Mouse (Mus musculus) CH12.LX (cell line): ENCODE measurements at regions not wholly inside any gene's neighbourhood (a gene's known extent, or its start where the extent isn't known, plus 50 kb on each side); places are given as distances from the start of the nearest gene placed in this dataset.

Experiments
- DNase-seq: peaks from one replicate; pipeline ENCODE4 v3.0.0-alpha.2; 2013; ENCODE audit errors: extremely low read depth
- H3K27ac ChIP-seq: 2 replicates; pipeline ENCODE4 v1.5.1; 2012; ENCODE audit warnings: low read depth, mild to moderate bottlenecking, control low read depth, moderate library complexity; ENCODE audit not compliant: insufficient read depth
- H3K27me3 ChIP-seq: replicated peaks from 2 replicates; pipeline ENCODE3; 2012; ENCODE audit warnings: inconsistent platforms
- H3K36me3 ChIP-seq, 2 experiments: replicated peaks in 1 of 2; 2 replicates each; pipeline versions ENCODE3 to v1.6.1; 2012; ENCODE audit warnings: inconsistent platforms in 1 of 2, low read length in 1 of 2, mild to moderate bottlenecking in 1 of 2, mixed read lengths in 1 of 2, moderate library complexity in 1 of 2; ENCODE audit not compliant: control insufficient read depth in 1 of 2, insufficient read depth in 1 of 2
- H3K4me1 ChIP-seq, 2 experiments: 2 replicates each; pipeline ENCODE4 v1.6.1; 2012; ENCODE audit warnings: inconsistent platforms in 1 of 2, moderate library complexity in 1 of 2; ENCODE audit not compliant: insufficient read depth in 2 of 2, control insufficient read depth in 1 of 2
- H3K4me2 ChIP-seq: 2 replicates; pipeline ENCODE4 v1.6.1; 2012; ENCODE audit warnings: low read depth, mild to moderate bottlenecking, control low read depth; ENCODE audit not compliant: poor library complexity, insufficient read depth, severe bottlenecking
- H3K4me3 ChIP-seq, 3 experiments: fragments of 150-350 bp in 1 of 3; sonication (generic) in 1 of 3; replicated peaks in 1 of 3; 2 replicates each; pipeline versions ENCODE3 to v1.5.1; 2011 to 2012; ENCODE audit warnings: low read depth in 2 of 3, low read length in 2 of 3, mild to moderate bottlenecking in 2 of 3, moderate library complexity in 2 of 3, control low read depth in 1 of 3, improper control_type of control experiment in 1 of 3, inconsistent platforms in 1 of 3, mixed read lengths in 1 of 3; ENCODE audit not compliant: poor library complexity in 1 of 3
- H3K79me2 ChIP-seq: replicated peaks from 2 replicates; pipeline ENCODE4 v1.6.1; 2012; ENCODE audit warnings: mild to moderate bottlenecking, moderate library complexity; ENCODE audit not compliant: control insufficient read depth, poor library complexity, insufficient read depth, severe bottlenecking; ENCODE audit errors: extremely low read depth
- H3K9ac ChIP-seq: 2 replicates; pipeline ENCODE4 v1.6.1; 2012; ENCODE audit warnings: low read depth, mild to moderate bottlenecking, control low read depth, moderate library complexity; ENCODE audit not compliant: insufficient read depth
- H3K9me3 ChIP-seq: replicated peaks from 2 replicates; pipeline ENCODE3; 2012; ENCODE audit warnings: low read length, inconsistent platforms, mixed read lengths
- BHLHE40 ChIP-seq: IDR thresholded peaks from 2 replicates; pipeline ENCODE4 v1.6.1; 2011; ENCODE audit warnings: mild to moderate bottlenecking, low read depth, low read length, improper control_type of control experiment
- CHD1 ChIP-seq: IDR thresholded peaks from 2 replicates; pipeline ENCODE4 v1.6.1; 2012; ENCODE audit warnings: low read depth, low read length, improper control_type of control experiment, inconsistent platforms
- CHD2 ChIP-seq: IDR thresholded peaks from 2 replicates; pipeline ENCODE4 v1.6.1; 2011; ENCODE audit warnings: low read length, improper control_type of control experiment
- CTCF ChIP-seq, 2 experiments: IDR thresholded peaks in 1 of 2; conservative IDR thresholded peaks in 1 of 2; 2 replicates each; pipeline ENCODE4 v1.5.1; 2011 to 2012; ENCODE audit warnings: low read depth in 2 of 2, low read length in 2 of 2, improper control_type of control experiment in 1 of 2, inconsistent platforms in 1 of 2, mild to moderate bottlenecking in 1 of 2, moderate library complexity in 1 of 2
- EP300 ChIP-seq: IDR thresholded peaks from 2 replicates; pipeline ENCODE4 v1.6.1; 2011; ENCODE audit warnings: low read length, improper control_type of control experiment
- HCFC1 ChIP-seq: IDR thresholded peaks from 2 replicates; pipeline ENCODE4 v1.6.1; 2012; ENCODE audit warnings: low read depth, mild to moderate bottlenecking, inconsistent platforms, low read length, improper control_type of control experiment
- IRF4 ChIP-seq: IDR thresholded peaks from 2 replicates; pipeline ENCODE4 v1.6.1; 2014; ENCODE audit warnings: low read depth, mild to moderate bottlenecking, inconsistent platforms, low read length, improper control_type of control experiment
- JUN ChIP-seq: IDR thresholded peaks from 2 replicates; pipeline ENCODE4 v1.6.1; 2011; ENCODE audit warnings: low read depth, mild to moderate bottlenecking, low read length, improper control_type of control experiment, moderate library complexity; ENCODE audit not compliant: insufficient read depth
- KAT2A ChIP-seq: IDR thresholded peaks from 2 replicates; pipeline ENCODE4 v1.6.1; 2012; ENCODE audit warnings: low read length, improper control_type of control experiment, inconsistent platforms; ENCODE audit not compliant: insufficient replicate concordance
- MAFK ChIP-seq: IDR thresholded peaks from 2 replicates; pipeline ENCODE4 v1.6.1; 2011; ENCODE audit warnings: low read length, improper control_type of control experiment; ENCODE audit not compliant: insufficient replicate concordance
- MXI1 ChIP-seq: IDR thresholded peaks from 2 replicates; pipeline ENCODE4 v1.6.1; 2011; ENCODE audit warnings: mild to moderate bottlenecking, low read depth, low read length, improper control_type of control experiment
- NELFE ChIP-seq: IDR thresholded peaks from 2 replicates; pipeline ENCODE4 v1.6.1; 2011; ENCODE audit warnings: low read depth, low read length, improper control_type of control experiment
- PAX5 ChIP-seq: IDR thresholded peaks from 2 replicates; pipeline ENCODE4 v1.6.1; 2012; ENCODE audit warnings: low read length, inconsistent platforms, mixed read lengths
- POLR2A ChIP-seq: IDR thresholded peaks from 2 replicates; pipeline ENCODE4 v1.6.1; 2011; ENCODE audit warnings: low read depth, mild to moderate bottlenecking, improper control_type of control experiment, low read length
- POLR2AphosphoS2 ChIP-seq: IDR thresholded peaks from 2 replicates; pipeline ENCODE4 v1.6.1; 2011; ENCODE audit warnings: low read depth, low read length, improper control_type of control experiment
- RAD21 ChIP-seq: IDR thresholded peaks from 2 replicates; pipeline ENCODE4 v1.6.1; 2011; ENCODE audit warnings: low read depth, mild to moderate bottlenecking, low read length, improper control_type of control experiment, moderate library complexity
- RCOR1 ChIP-seq: conservative IDR thresholded peaks from 2 replicates; pipeline ENCODE4 v1.6.1; 2012; ENCODE audit warnings: low read depth, mild to moderate bottlenecking, inconsistent platforms, low read length, improper control_type of control experiment
- SMC3 ChIP-seq: IDR thresholded peaks from 2 replicates; pipeline ENCODE4 v1.6.1; 2011; ENCODE audit warnings: low read depth, low read length, improper control_type of control experiment
- TBP ChIP-seq: conservative IDR thresholded peaks from 2 replicates; pipeline ENCODE4 v1.6.1; 2011; ENCODE audit warnings: low read depth, low read length, improper control_type of control experiment
- TCF12 ChIP-seq: IDR thresholded peaks from 2 replicates; pipeline ENCODE4 v1.6.1; 2014; ENCODE audit warnings: low read depth, mild to moderate bottlenecking, inconsistent platforms, low read length, improper control_type of control experiment
- UBTF ChIP-seq: IDR thresholded peaks from 2 replicates; pipeline ENCODE4 v1.6.1; 2012; ENCODE audit warnings: low read depth, mild to moderate bottlenecking, inconsistent platforms, low read length, improper control_type of control experiment, moderate library complexity
- USF1 ChIP-seq: IDR thresholded peaks from 2 replicates; pipeline ENCODE4 v1.6.1; 2014; ENCODE audit warnings: low read depth, mild to moderate bottlenecking, inconsistent platforms, low read length, improper control_type of control experiment
- USF2 ChIP-seq: conservative IDR thresholded peaks from 2 replicates; pipeline ENCODE4 v1.6.1; 2011; ENCODE audit warnings: low read depth, low read length, improper control_type of control experiment
- ZC3H11A ChIP-seq: IDR thresholded peaks from 2 replicates; pipeline ENCODE4 v1.6.1; 2012; ENCODE audit warnings: low read depth, mild to moderate bottlenecking, inconsistent platforms, low read length, improper control_type of control experiment
- ZKSCAN1 ChIP-seq: IDR thresholded peaks from 2 replicates; pipeline ENCODE4 v1.6.1; 2012; ENCODE audit warnings: low read depth, inconsistent platforms, low read length, improper control_type of control experiment, borderline replicate concordance
- dilution Hi-C: fragments of 300-500 bp; cut with MboI; formaldehyde crosslinking; loops from 2 replicates; pipeline ENCODE4 v1.14.3; 2020; ENCODE audit warnings: low sequenced_read_pairs; ENCODE audit not compliant: extremely low pct_unique_long_range_greater_than_20kb, extremely low pct_ligation_motif_present
- in situ Hi-C: fragments of 300-500 bp; cut with MboI; formaldehyde crosslinking; loops from 3 replicates; pipeline ENCODE4 v1.14.3; 2019; ENCODE audit warnings: low sequenced_read_pairs, low pct_ligation_motif_present, low pct_unique_long_range_greater_than_20kb, mixed read lengths

GRCm38 (mm10) chr2:148149426-148149825 lies 102.7 kb upstream of the Foxa2 start:
- dilution Hi-C loops, result no loop called here
- Histone ChIP-seq H3K27ac (no peak overlapping the region), H3K36me3 (no peaks in the 10 kb centered on the region), H3K79me2 (no peaks in the 10 kb centered on the region), H3K9ac (no peak overlapping the region), H3K4me1 (no peaks in the 10 kb centered on the region), H3K9me3 (no peaks in the 10 kb centered on the region), H3K4me2 (no peak overlapping the region), H3K27me3 (peaks cover 36% of the 10 kb centered on the region), H3K4me3 (no peak overlapping the region)
- in situ Hi-C loops, result loop anchor here (25.0 kb wide), 1 partner anchor 213 kb away; no protein-coding TSS in a partner anchor
- TF ChIP-seq TCF12 (no peak), TBP (no peak), BHLHE40 (no peak), HCFC1 (no peak), POLR2AphosphoS2 (no peak), ZC3H11A (no peak), RAD21 (no peak), SMC3 (no peak), POLR2A (no peak), EP300 (no peak), USF2 (no peak), CHD2 (no peak), ZKSCAN1 (no peak), NELFE (no peak), UBTF (no peak), IRF4 (no peak), CHD1 (no peak)
- DNase-seq, result no peak

GRCm38 (mm10) chr2:148153513-148154271 lies 106.9 kb upstream of the Foxa2 start:
- Histone ChIP-seq H3K27ac (no peak overlapping the region), H3K9ac (no peak overlapping the region)
- in situ Hi-C loops, result no loop called here

More at GRCm38 (mm10) chr2:148153513-148154271, 106.9 kb upstream of the Foxa2 start:
- Histone ChIP-seq H3K79me2 (no peaks in the 10 kb centered on the region), H3K9me3 (no peaks in the 10 kb centered on the region), H3K27me3 (peaks cover 39% of the 10 kb centered on the region), H3K4me1 (no peaks in the 10 kb centered on the region), H3K36me3 (no peaks in the 10 kb centered on the region), H3K4me2 (no peak overlapping the region), H3K4me3 (no peak overlapping the region)
- dilution Hi-C loops, result no loop called here
- no peak for DNase-seq
- TF ChIP-seq USF1 (no peak), KAT2A (no peak), PAX5 (no peak), TCF12 (no peak), JUN (no peak), USF2 (no peak), CTCF (conservative IDR thresholded peaks at IDR 0.05 in 1 of 2, IDR thresholded peaks at IDR 0.05 in 1 of 2; ENCODE audit: low read depth in 2 of 2, low read length in 2 of 2) (no peak), RCOR1 (no peak), MXI1 (no peak), BHLHE40 (no peak), MAFK (no peak)
